Mouse (Mus musculus): ENCODE results near the gene Ccdc65. TPM values are rescaled to one million over a fixed set of nuclear protein-coding genes. Genes with fewer than 3 reads are reported as not detected.
"Not testable (repeated sequence)": the region's sequence is repeated elsewhere in the genome, so short reads cannot be mapped to it uniquely, and the experiment has no call there.

Ccdc65 gene
- polyA plus RNA-seq, 1 experiment = 158 TPM

DNA sequence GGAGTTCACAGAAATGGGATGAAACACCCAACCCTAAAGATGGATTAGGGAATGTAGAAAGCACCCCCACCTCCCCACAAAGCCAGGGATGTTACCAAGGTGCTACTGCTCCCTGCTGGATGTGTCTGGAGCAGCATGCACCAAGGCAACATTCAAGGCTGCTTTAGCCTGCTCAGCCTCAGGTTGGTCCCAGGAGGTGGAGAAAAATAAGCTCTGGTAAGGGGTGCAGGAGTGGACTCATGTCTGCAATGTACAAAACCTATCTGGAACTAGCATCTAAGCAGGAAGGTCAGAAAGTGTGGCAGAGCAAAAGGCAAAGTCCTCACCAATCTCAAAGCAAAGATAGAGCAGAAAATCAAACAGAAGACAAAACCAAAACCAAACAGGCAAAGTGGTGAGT is 29.9 kb downstream of the Ccdc65 start:
- Histone ChIP-seq H3K4me3 (ENCODE audit: control insufficient read depth, low read depth, low read length) (no peak overlapping the region), H3K4me1 (ENCODE audit: control insufficient read depth, insufficient read depth, low read length) (peaks cover 4% of the 10 kb centered on the region; the same call in 1 of the 2 replicates), H3K36me3 (ENCODE audit: control insufficient read depth, insufficient read depth, low read length) (no peaks in the 10 kb centered on the region; the same call in 1 of the 2 replicates), H3K27ac (ENCODE audit: control insufficient read depth, insufficient read depth, low read depth, low read length) (no peak overlapping the region), H3K27me3 (ENCODE audit: control insufficient read depth, insufficient read depth, low read length) (no peaks in the 10 kb centered on the region)
- TF ChIP-seq CTCF (IDR thresholded peaks at IDR 0.05; ENCODE audit: control insufficient read depth, insufficient read depth, insufficient replicate concordance, low read depth, low read length) = peak; percentile 31; the same call in 1 of the 2 replicates
- no peak for TF ChIP-seq POLR2A (IDR thresholded peaks at IDR 0.05; ENCODE audit: control insufficient read depth, low read depth, low read length)

DNA sequence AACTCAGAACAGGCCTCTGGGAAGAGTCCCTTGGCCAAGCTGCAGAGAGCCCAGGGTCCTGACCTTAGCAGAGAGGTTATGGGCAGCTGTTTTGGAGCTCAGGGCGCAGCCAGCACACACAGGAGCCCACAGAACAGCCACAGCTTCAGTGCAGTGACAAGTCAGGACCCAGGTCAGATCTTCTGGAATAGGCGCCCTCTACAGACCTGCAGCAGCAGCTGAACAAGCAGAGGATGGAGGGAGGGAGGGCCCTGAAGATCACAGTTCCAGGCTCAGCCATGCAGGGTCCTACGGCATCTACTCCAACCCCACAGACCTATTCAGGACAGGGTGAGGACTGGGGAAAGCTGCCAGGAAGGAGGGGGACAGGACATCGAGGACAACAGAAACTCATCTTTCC is 30.8 kb downstream of the Ccdc65 start:
- Histone ChIP-seq H3K36me3 (ENCODE audit: control insufficient read depth, insufficient read depth, low read length) (no peaks in the 10 kb centered on the region; the same call in 1 of the 2 replicates), H3K27ac (ENCODE audit: control insufficient read depth, insufficient read depth, low read depth, low read length) (no peak overlapping the region), H3K27me3 (ENCODE audit: control insufficient read depth, insufficient read depth, low read length) (no peaks in the 10 kb centered on the region), H3K4me1 (ENCODE audit: control insufficient read depth, insufficient read depth, low read length) (peaks cover 4% of the 10 kb centered on the region; the same call in 1 of the 2 replicates), H3K4me3 (ENCODE audit: control insufficient read depth, low read depth, low read length) (no peak overlapping the region)
- TF ChIP-seq POLR2A (IDR thresholded peaks at IDR 0.05; ENCODE audit: control insufficient read depth, low read depth, low read length) (no peak), CTCF (IDR thresholded peaks at IDR 0.05; ENCODE audit: control insufficient read depth, insufficient read depth, insufficient replicate concordance, low read depth, low read length) (no peak)

DNA sequence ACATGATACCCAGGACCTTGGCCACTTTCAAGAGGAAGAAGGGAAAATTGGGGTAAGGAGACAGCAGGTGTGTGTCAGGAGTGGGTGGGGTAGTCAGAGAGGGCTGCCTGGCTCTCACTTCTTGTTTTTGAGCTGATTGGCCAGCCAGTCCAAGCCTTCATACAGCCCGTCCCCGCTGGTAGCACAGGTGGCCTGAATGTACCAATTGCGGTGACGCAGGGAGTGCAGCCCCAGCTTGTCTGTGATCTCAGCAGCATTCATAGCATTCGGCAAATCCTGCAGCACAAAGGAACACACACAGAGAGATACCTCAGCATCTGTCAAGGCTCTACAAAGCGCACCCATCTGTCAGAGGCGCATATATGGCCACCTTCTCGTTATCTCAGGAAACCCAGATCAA is 32.2 kb downstream of the Ccdc65 start:
- H3K36me3 ChIP-seq (ENCODE audit: control insufficient read depth, insufficient read depth, low read length) = no peaks in the 10 kb centered on the region; the same call in 1 of the 2 replicates
- H3K4me3 ChIP-seq (ENCODE audit: control insufficient read depth, low read depth, low read length) = no peak overlapping the region
- H3K27me3 ChIP-seq (ENCODE audit: control insufficient read depth, insufficient read depth, low read length) = no peaks in the 10 kb centered on the region
- TF ChIP-seq CTCF (IDR thresholded peaks at IDR 0.05; ENCODE audit: control insufficient read depth, insufficient read depth, insufficient replicate concordance, low read depth, low read length) = no peak
- no peak for TF ChIP-seq POLR2A (IDR thresholded peaks at IDR 0.05; ENCODE audit: control insufficient read depth, low read depth, low read length)
- H3K27ac ChIP-seq (ENCODE audit: control insufficient read depth, insufficient read depth, low read depth, low read length) = no peak overlapping the region
- H3K4me1 ChIP-seq (ENCODE audit: control insufficient read depth, insufficient read depth, low read length) = peaks cover under 1% of the 10 kb centered on the region; the same call in 1 of the 2 replicates

DNA sequence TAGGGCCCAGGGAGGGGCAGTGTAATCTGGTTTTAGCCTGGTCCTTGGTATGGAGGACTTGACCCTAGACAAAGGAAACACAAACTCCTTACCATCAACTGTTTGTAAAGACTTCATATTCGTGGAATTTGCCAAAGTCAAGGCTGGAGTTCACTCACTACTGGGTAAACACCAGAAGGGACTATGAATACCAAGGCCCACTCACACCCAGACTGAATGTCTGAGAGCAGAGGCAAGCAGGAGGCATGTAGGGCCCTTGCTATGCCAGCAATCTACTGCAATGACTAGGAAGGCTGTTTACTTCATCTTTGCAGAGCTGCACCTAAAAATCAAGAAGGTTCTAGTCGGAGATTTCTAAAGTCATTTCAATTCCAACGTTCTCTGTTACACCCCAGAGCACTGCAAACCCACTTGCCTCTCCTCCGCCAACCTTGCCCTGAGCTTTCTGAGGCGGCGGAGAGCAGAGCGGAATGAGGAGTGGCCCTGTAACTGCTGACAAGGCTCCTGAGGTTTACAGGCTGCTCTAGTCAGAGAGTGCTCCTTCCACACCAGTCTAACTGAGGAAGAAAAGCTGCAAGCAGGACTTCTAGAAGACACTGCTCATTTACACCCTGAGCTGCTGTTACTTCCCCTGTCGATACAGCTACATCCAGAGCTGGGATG is 34.9 kb downstream of the Ccdc65 start:
- Histone ChIP-seq H3K27ac (ENCODE audit: control insufficient read depth, insufficient read depth, low read depth, low read length) (no peak overlapping the region), H3K4me3 (ENCODE audit: control insufficient read depth, low read depth, low read length) (no peak overlapping the region), H3K4me1 (ENCODE audit: control insufficient read depth, insufficient read depth, low read length) (no peaks in the 10 kb centered on the region; the same call in 1 of the 2 replicates), H3K27me3 (ENCODE audit: control insufficient read depth, insufficient read depth, low read length) (no peaks in the 10 kb centered on the region), H3K36me3 (ENCODE audit: control insufficient read depth, insufficient read depth, low read length) (no peaks in the 10 kb centered on the region; the same call in 1 of the 2 replicates)
- TF ChIP-seq CTCF (IDR thresholded peaks at IDR 0.05; ENCODE audit: control insufficient read depth, insufficient read depth, insufficient replicate concordance, low read depth, low read length) = no peak

DNA sequence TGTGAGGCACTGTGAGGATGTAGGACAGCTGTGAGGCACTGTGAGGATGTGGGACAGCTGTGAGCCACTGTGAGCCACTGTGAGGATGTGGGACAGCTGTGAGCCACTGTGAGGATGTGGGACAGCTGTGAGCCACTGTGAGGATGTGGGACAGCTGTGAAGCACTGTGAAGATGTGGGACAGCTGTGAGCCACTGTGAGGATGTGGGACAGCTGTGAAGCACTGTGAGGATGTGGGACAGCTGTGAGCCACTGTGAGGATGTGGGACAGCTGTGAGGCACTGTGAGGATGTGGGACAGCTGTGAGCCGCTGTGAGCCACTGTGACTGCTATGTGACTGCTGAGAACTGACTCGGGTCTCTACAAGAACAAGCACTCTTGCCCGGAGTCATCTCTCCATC is 35.9 kb downstream of the Ccdc65 start:
- H3K36me3 ChIP-seq (ENCODE audit: control insufficient read depth, insufficient read depth, low read length); H3K4me3 ChIP-seq (ENCODE audit: control insufficient read depth, low read depth, low read length); H3K4me1 ChIP-seq (ENCODE audit: control insufficient read depth, insufficient read depth, low read length); H3K27ac ChIP-seq (ENCODE audit: control insufficient read depth, insufficient read depth, low read depth, low read length); H3K27me3 ChIP-seq (ENCODE audit: control insufficient read depth, insufficient read depth, low read length): not testable (repeated sequence)

DNA sequence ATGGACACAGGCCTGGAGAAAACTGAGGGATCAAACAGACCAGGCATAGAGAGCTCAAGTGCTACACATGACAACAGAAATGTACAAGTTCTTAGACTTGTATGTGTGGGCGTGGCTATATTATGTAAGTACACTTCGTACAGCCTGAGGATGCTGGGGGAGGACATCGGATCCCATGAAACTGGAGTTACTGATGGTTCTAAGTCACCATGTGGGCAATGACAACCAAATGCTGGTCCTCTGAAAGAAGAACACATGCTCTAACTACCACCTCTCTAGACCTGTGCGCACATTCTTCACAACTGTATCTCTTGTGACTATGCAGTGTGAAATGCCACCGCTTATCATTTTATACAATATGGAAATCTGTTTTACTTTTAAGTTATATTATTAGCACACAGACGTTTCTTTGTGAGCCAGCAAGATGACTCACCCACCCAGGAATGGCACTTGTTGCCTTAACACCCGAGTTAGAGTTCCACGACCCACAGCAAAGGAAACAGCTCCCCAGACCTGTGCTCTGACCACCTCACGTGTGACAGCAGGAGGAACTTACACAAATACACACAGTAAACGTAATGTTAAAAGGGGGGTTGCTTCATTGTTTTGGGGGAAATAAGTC is 38.4 kb downstream of the Ccdc65 start:
- Histone ChIP-seq H3K27me3 (ENCODE audit: control insufficient read depth, insufficient read depth, low read length) (no peaks in the 10 kb centered on the region), H3K4me1 (ENCODE audit: control insufficient read depth, insufficient read depth, low read length) (no peaks in the 10 kb centered on the region; the same call in 1 of the 2 replicates), H3K27ac (ENCODE audit: control insufficient read depth, insufficient read depth, low read depth, low read length) (no peak overlapping the region), H3K36me3 (ENCODE audit: control insufficient read depth, insufficient read depth, low read length) (no peaks in the 10 kb centered on the region), H3K4me3 (ENCODE audit: control insufficient read depth, low read depth, low read length) (no peak overlapping the region)
- TF ChIP-seq CTCF (IDR thresholded peaks at IDR 0.05; ENCODE audit: control insufficient read depth, insufficient read depth, insufficient replicate concordance, low read depth, low read length) = no peak
- TF ChIP-seq POLR2A (IDR thresholded peaks at IDR 0.05; ENCODE audit: control insufficient read depth, low read depth, low read length) = no peak

DNA sequence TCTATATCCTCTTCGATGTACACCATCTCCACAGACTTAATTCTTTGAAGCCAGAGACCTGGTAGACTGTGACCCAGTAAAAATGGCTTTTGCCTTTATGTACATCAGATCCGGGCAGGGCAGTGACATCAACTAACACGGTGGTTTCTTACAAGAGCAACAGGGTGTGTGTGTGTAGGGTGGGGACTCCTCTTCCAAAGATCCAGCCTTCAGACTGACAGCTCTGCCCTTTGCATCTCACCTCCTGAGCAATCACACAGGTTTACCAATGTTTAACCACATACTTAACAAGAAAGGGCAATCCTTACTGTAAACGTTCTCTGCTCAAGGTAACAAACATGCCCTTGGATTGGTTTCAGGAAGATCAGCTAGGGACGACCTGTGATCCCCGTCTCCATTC is 39.3 kb downstream of the Ccdc65 start:
- Histone ChIP-seq H3K36me3 (ENCODE audit: control insufficient read depth, insufficient read depth, low read length) (no peaks in the 10 kb centered on the region; the same call in 1 of the 2 replicates), H3K4me3 (ENCODE audit: control insufficient read depth, low read depth, low read length) (no peak overlapping the region), H3K27me3 (ENCODE audit: control insufficient read depth, insufficient read depth, low read length) (no peaks in the 10 kb centered on the region), H3K27ac (ENCODE audit: control insufficient read depth, insufficient read depth, low read depth, low read length) (no peak overlapping the region), H3K4me1 (ENCODE audit: control insufficient read depth, insufficient read depth, low read length) (no peaks in the 10 kb centered on the region; the same call in 1 of the 2 replicates)
- TF ChIP-seq CTCF (IDR thresholded peaks at IDR 0.05; ENCODE audit: control insufficient read depth, insufficient read depth, insufficient replicate concordance, low read depth, low read length) = no peak
- TF ChIP-seq POLR2A (IDR thresholded peaks at IDR 0.05; ENCODE audit: control insufficient read depth, low read depth, low read length) = no peak

Data from testis, adult 2 months (tissue).